Mouse (Mus musculus) lung, adult 2 months (tissue): Measurements from ENCODE around the gene Il25. TPM values are rescaled to one million over a fixed set of nuclear protein-coding genes. Genes with fewer than 3 reads are reported as not detected.

Experiments used
- DNase-seq: peaks from one replicate; pipeline ENCODE4 v3.0.0; 2022
- H3K4me1 ChIP-seq: fragments of 200-500 bp; 2 replicates; pipeline ENCODE4 v1.6.1; 2011; ENCODE audit warnings: low read length; ENCODE audit not compliant: control insufficient read depth, insufficient read depth
- H3K4me3 ChIP-seq: fragments of 200-500 bp; replicated peaks from 2 replicates; pipeline ENCODE3; 2011; ENCODE audit warnings: low read depth, mild to moderate bottlenecking, control low read depth, low read length; ENCODE audit errors: extremely low read depth
- CTCF ChIP-seq: fragments of 200-500 bp; IDR thresholded peaks from 2 replicates; pipeline ENCODE4 v1.5.1; 2011; ENCODE audit warnings: mild to moderate bottlenecking, low read length, control low read depth; ENCODE audit not compliant: insufficient read depth
- POLR2A ChIP-seq: fragments of 200-500 bp; IDR thresholded peaks from 2 replicates; pipeline ENCODE4 v1.6.1; 2011; ENCODE audit warnings: low read depth, mild to moderate bottlenecking, control low read depth, low read length, borderline replicate concordance; ENCODE audit errors: extremely low read depth
- WGBS: fragments of 180-500 bp; shearing (Covaris S2); methylation state at CpG from one replicate; pipeline ENCODE4 v1.1.7; 2018; 5-methylcytosine and 5-hydroxymethylcytosine counted together
- polyA plus RNA-seq: library from polyadenylated mRNA; depleted of rRNA; stranded (reverse); fragments of >200 nt; gene quantifications from 2 replicates; pipeline ENCODE4 v1.2.3, GENCODE M21; 2012; rRNA removed

Gene Il25
- not detected in 2 replicates for polyA plus RNA-seq

- Histone ChIP-seq H3K4me3 (no peak within 1 kb of the TSS), H3K4me1 (no peaks in the 10 kb centered on the region)
- 43% methylated on average over 6 of the region's 6 CpGs for WGBS
- TF ChIP-seq POLR2A (no peak), CTCF (no peak)
- no peak for DNase-seq
These were observed at the start of gene Il25 for GRCm38 (mm10) chr14:54932645-54933150. TSS of gene Il25 (plus strand) at chr14:54932695.

- H3K4me3 ChIP-seq: peak within 1 kb of the TSS; percentile 86
- DNase-seq: peak; percentile 73
- peak; percentile 92; the same call in 1 of the 2 replicates for TF ChIP-seq POLR2A
- TF ChIP-seq CTCF: no peak
- under 1% methylated on average over 27 of the region's 27 CpGs for WGBS
- peaks cover 8% of the 10 kb centered on the region; the same call in 1 of the 2 replicates for H3K4me1 ChIP-seq
These were observed 49.1 kb upstream of the Il25 start, which contains the start of the genes Bcl2l2 and Gm20521 for GRCm38 (mm10) chr14:54883154-54884021. TSS of gene Bcl2l2 (plus strand) at chr14:54883377. TSS of gene Gm20521 (plus strand) at chr14:54883441.

- peak overlapping the region; percentile 86 for H3K4me3 ChIP-seq
These were observed 48.3 kb upstream of the Il25 start for GRCm38 (mm10) chr14:54884022-54884712.

GRCm38 (mm10) chr14:54885309-54885708, 47.2 kb upstream of the Il25 start:
- WGBS: 83% methylated on average over 11 of the region's 11 CpGs
- Histone ChIP-seq H3K4me1 (peaks cover 8% of the 10 kb centered on the region; the same call in 1 of the 2 replicates), H3K4me3 (no peak overlapping the region)
- TF ChIP-seq POLR2A (no peak), CTCF (no peak)
- no peak for DNase-seq

More at GRCm38 (mm10) chr14:54884022-54884712, 48.3 kb upstream of the Il25 start:
- DNase-seq: no peak
- 26% methylated on average over 21 of the region's 21 CpGs for WGBS
- peaks cover 8% of the 10 kb centered on the region; the same call in 1 of the 2 replicates for H3K4me1 ChIP-seq
- TF ChIP-seq POLR2A: no peak
- no peak for TF ChIP-seq CTCF

- no peak for DNase-seq
- Histone ChIP-seq H3K4me1 (peaks cover 5% of the 10 kb centered on the region), H3K4me3 (peak within 1 kb of the TSS; percentile 87)
- no peak for TF ChIP-seq CTCF
- TF ChIP-seq POLR2A: no peak
- WGBS: 84% methylated on average over 3 of the region's 3 CpGs
These were observed 40.3 kb upstream of the Il25 start, which contains the start of gene Pabpn1 for GRCm38 (mm10) chr14:54892200-54892599. TSS of gene Pabpn1 (plus strand) at chr14:54892500.

GRCm38 (mm10) chr14:54893651-54894181, 38.8 kb upstream of the Il25 start:
- TF ChIP-seq POLR2A (peak; percentile 93; the same call in 1 of the 2 replicates), CTCF (no peak)
- Histone ChIP-seq H3K4me1 (peaks cover 5% of the 10 kb centered on the region), H3K4me3 (peak overlapping the region; percentile 87)
- under 1% methylated on average over 38 of the region's 38 CpGs for WGBS
- peak; percentile 98 for DNase-seq

- Histone ChIP-seq H3K4me1 (peaks cover 5% of the 10 kb centered on the region), H3K4me3 (peak overlapping the region; percentile 85)
- DNase-seq: peak; percentile 77
- TF ChIP-seq POLR2A: no peak
- no peak for TF ChIP-seq CTCF
- WGBS: under 1% methylated on average over 53 of the region's 54 CpGs
These were observed 38.0 kb upstream of the Il25 start for GRCm38 (mm10) chr14:54894296-54895151.

GRCm38 (mm10) chr14:54897445-54897844, 35.0 kb upstream of the Il25 start:
- H3K4me1 ChIP-seq: peaks cover 5% of the 10 kb centered on the region
- TF ChIP-seq POLR2A (no peak), CTCF (no peak)
- 59% methylated on average over 2 of the region's 2 CpGs for WGBS
- no peak overlapping the region for H3K4me3 ChIP-seq
- DNase-seq: no peak

GRCm38 (mm10) chr14:54900383-54900782, 32.1 kb upstream of the Il25 start:
- TF ChIP-seq CTCF (peak; percentile 32; the same call in 1 of the 2 replicates), POLR2A (no peak)
- H3K4me1 ChIP-seq: no peaks in the 10 kb centered on the region
- H3K4me3 ChIP-seq: no peak overlapping the region
- 0% methylated on average over 3 of the region's 3 CpGs for WGBS
- DNase-seq: peak; percentile 44
